Mouse (Mus musculus) CH12.LX (cell line): ENCODE measurements around the gene Olfr1224-ps1. TPM values are rescaled to one million over a fixed set of nuclear protein-coding genes. Genes with fewer than 3 reads are reported as not detected.
"Not testable (repeated sequence)": the region's sequence is repeated elsewhere in the genome, so short reads cannot be mapped to it uniquely, and the experiment has no call there.

Experiments
- DNase-seq: peaks from one replicate; pipeline ENCODE4 v3.0.0-alpha.2; 2013; ENCODE audit errors: extremely low read depth
- H3K27ac ChIP-seq: 2 replicates; pipeline ENCODE4 v1.5.1; 2012; ENCODE audit warnings: low read depth, mild to moderate bottlenecking, control low read depth, moderate library complexity; ENCODE audit not compliant: insufficient read depth
- H3K27me3 ChIP-seq: replicated peaks from 2 replicates; pipeline ENCODE3; 2012; ENCODE audit warnings: inconsistent platforms
- H3K36me3 ChIP-seq, 2 experiments: replicated peaks in 1 of 2; 2 replicates each; pipeline versions ENCODE3 to v1.6.1; 2012; ENCODE audit warnings: inconsistent platforms in 1 of 2, low read length in 1 of 2, mild to moderate bottlenecking in 1 of 2, mixed read lengths in 1 of 2, moderate library complexity in 1 of 2; ENCODE audit not compliant: control insufficient read depth in 1 of 2, insufficient read depth in 1 of 2
- H3K4me1 ChIP-seq, 2 experiments: 2 replicates each; pipeline ENCODE4 v1.6.1; 2012; ENCODE audit warnings: inconsistent platforms in 1 of 2, moderate library complexity in 1 of 2; ENCODE audit not compliant: insufficient read depth in 2 of 2, control insufficient read depth in 1 of 2
- H3K4me2 ChIP-seq: 2 replicates; pipeline ENCODE4 v1.6.1; 2012; ENCODE audit warnings: low read depth, mild to moderate bottlenecking, control low read depth; ENCODE audit not compliant: poor library complexity, insufficient read depth, severe bottlenecking
- H3K4me3 ChIP-seq, 3 experiments: fragments of 150-350 bp in 1 of 3; sonication (generic) in 1 of 3; replicated peaks in 1 of 3; 2 replicates each; pipeline versions ENCODE3 to v1.5.1; 2011 to 2012; ENCODE audit warnings: low read depth in 2 of 3, low read length in 2 of 3, mild to moderate bottlenecking in 2 of 3, moderate library complexity in 2 of 3, control low read depth in 1 of 3, improper control_type of control experiment in 1 of 3, inconsistent platforms in 1 of 3, mixed read lengths in 1 of 3; ENCODE audit not compliant: poor library complexity in 1 of 3
- H3K79me2 ChIP-seq: replicated peaks from 2 replicates; pipeline ENCODE4 v1.6.1; 2012; ENCODE audit warnings: mild to moderate bottlenecking, moderate library complexity; ENCODE audit not compliant: control insufficient read depth, poor library complexity, insufficient read depth, severe bottlenecking; ENCODE audit errors: extremely low read depth
- H3K9ac ChIP-seq: 2 replicates; pipeline ENCODE4 v1.6.1; 2012; ENCODE audit warnings: low read depth, mild to moderate bottlenecking, control low read depth, moderate library complexity; ENCODE audit not compliant: insufficient read depth
- H3K9me3 ChIP-seq: replicated peaks from 2 replicates; pipeline ENCODE3; 2012; ENCODE audit warnings: low read length, inconsistent platforms, mixed read lengths
- BHLHE40 ChIP-seq: IDR thresholded peaks from 2 replicates; pipeline ENCODE4 v1.6.1; 2011; ENCODE audit warnings: mild to moderate bottlenecking, low read depth, low read length, improper control_type of control experiment
- CHD2 ChIP-seq: IDR thresholded peaks from 2 replicates; pipeline ENCODE4 v1.6.1; 2011; ENCODE audit warnings: low read length, improper control_type of control experiment
- GABPA ChIP-seq: IDR thresholded peaks from 2 replicates; pipeline ENCODE4 v1.6.1; 2012; ENCODE audit warnings: low read depth, low read length, improper control_type of control experiment, inconsistent platforms; ENCODE audit not compliant: insufficient replicate concordance
- HCFC1 ChIP-seq: IDR thresholded peaks from 2 replicates; pipeline ENCODE4 v1.6.1; 2012; ENCODE audit warnings: low read depth, mild to moderate bottlenecking, inconsistent platforms, low read length, improper control_type of control experiment
- JUND ChIP-seq: conservative IDR thresholded peaks from 2 replicates; pipeline ENCODE4 v1.6.1; 2011; ENCODE audit warnings: low read depth, low read length, improper control_type of control experiment
- MXI1 ChIP-seq: IDR thresholded peaks from 2 replicates; pipeline ENCODE4 v1.6.1; 2011; ENCODE audit warnings: mild to moderate bottlenecking, low read depth, low read length, improper control_type of control experiment
- MYC ChIP-seq: IDR thresholded peaks from 2 replicates; pipeline ENCODE4 v1.6.1; 2011; ENCODE audit warnings: low read depth, mild to moderate bottlenecking, improper control_type of control experiment, low read length
- NELFE ChIP-seq: IDR thresholded peaks from 2 replicates; pipeline ENCODE4 v1.6.1; 2011; ENCODE audit warnings: low read depth, low read length, improper control_type of control experiment
- PAX5 ChIP-seq: IDR thresholded peaks from 2 replicates; pipeline ENCODE4 v1.6.1; 2012; ENCODE audit warnings: low read length, inconsistent platforms, mixed read lengths
- RCOR1 ChIP-seq: conservative IDR thresholded peaks from 2 replicates; pipeline ENCODE4 v1.6.1; 2012; ENCODE audit warnings: low read depth, mild to moderate bottlenecking, inconsistent platforms, low read length, improper control_type of control experiment
- SMC3 ChIP-seq: IDR thresholded peaks from 2 replicates; pipeline ENCODE4 v1.6.1; 2011; ENCODE audit warnings: low read depth, low read length, improper control_type of control experiment
- TBP ChIP-seq: conservative IDR thresholded peaks from 2 replicates; pipeline ENCODE4 v1.6.1; 2011; ENCODE audit warnings: low read depth, low read length, improper control_type of control experiment
- UBTF ChIP-seq: IDR thresholded peaks from 2 replicates; pipeline ENCODE4 v1.6.1; 2012; ENCODE audit warnings: low read depth, mild to moderate bottlenecking, inconsistent platforms, low read length, improper control_type of control experiment, moderate library complexity
- USF1 ChIP-seq: IDR thresholded peaks from 2 replicates; pipeline ENCODE4 v1.6.1; 2014; ENCODE audit warnings: low read depth, mild to moderate bottlenecking, inconsistent platforms, low read length, improper control_type of control experiment
- USF2 ChIP-seq: conservative IDR thresholded peaks from 2 replicates; pipeline ENCODE4 v1.6.1; 2011; ENCODE audit warnings: low read depth, low read length, improper control_type of control experiment
- ZKSCAN1 ChIP-seq: IDR thresholded peaks from 2 replicates; pipeline ENCODE4 v1.6.1; 2012; ENCODE audit warnings: low read depth, inconsistent platforms, low read length, improper control_type of control experiment, borderline replicate concordance
- ZMIZ1 ChIP-seq: IDR thresholded peaks from 2 replicates; pipeline ENCODE4 v1.6.1; 2012; ENCODE audit warnings: low read depth, mild to moderate bottlenecking, inconsistent platforms, low read length, improper control_type of control experiment
- ZNF384 ChIP-seq: IDR thresholded peaks from 2 replicates; pipeline ENCODE4 v1.6.1; 2012; ENCODE audit warnings: low read depth, low read length, improper control_type of control experiment, inconsistent platforms
- dilution Hi-C: fragments of 300-500 bp; cut with MboI; formaldehyde crosslinking; loops from 2 replicates; pipeline ENCODE4 v1.14.3; 2020; ENCODE audit warnings: low sequenced_read_pairs; ENCODE audit not compliant: extremely low pct_unique_long_range_greater_than_20kb, extremely low pct_ligation_motif_present
- in situ Hi-C: fragments of 300-500 bp; cut with MboI; formaldehyde crosslinking; loops from 3 replicates; pipeline ENCODE4 v1.14.3; 2019; ENCODE audit warnings: low sequenced_read_pairs, low pct_ligation_motif_present, low pct_unique_long_range_greater_than_20kb, mixed read lengths
- polyA plus RNA-seq: library from polyadenylated mRNA; unstranded; fragments of >175 nt; gene quantifications from 2 replicates; pipeline ENCODE4 v1.2.1, GENCODE M21; 2012; ENCODE audit warnings: low read depth; ENCODE audit not compliant: insufficient read length
- total RNA-seq, 2 experiments: library from RNA; depleted of rRNA; stranded (reverse); fragments of 300-350 nt in 1 of 2; fragments of >200 nt in 1 of 2; gene quantifications; 2 replicates each; pipeline ENCODE4 v1.2.3; 2012 to 2014

Olfr1224-ps1 gene
- total and polyA plus RNA-seq, 3 experiments = not detected

DNA sequence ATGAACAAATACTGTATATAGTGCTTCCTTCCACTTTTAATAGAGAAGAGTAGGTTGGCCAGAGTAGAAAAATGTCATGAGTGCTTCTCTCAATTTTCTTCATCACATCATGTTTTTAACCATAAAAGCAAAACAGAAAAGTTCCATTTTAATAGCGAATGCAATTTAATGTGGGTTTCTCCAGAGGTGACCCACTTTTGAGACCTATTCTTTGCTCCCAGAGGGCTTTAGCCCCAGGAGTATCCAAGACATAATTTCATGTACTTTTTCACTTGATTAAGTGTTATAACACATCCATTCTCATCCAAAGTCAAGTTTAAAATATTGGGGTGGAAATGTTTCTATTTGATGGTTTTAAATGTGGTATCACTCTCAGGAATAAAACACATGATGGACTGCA is 10.7 kb upstream of the Olfr1224-ps1 start, which contains the start of gene Olfr1225:
Gene Olfr1225 (minus strand): TSS at position 101 of the 400 bp plus-strand sequence.
- Histone ChIP-seq H3K9ac (no peak within 1 kb of the TSS), H3K4me2 (no peak within 1 kb of the TSS), H3K4me1 (no peaks in the 10 kb centered on the region), H3K27me3 (no peaks in the 10 kb centered on the region)
- in situ Hi-C loops (no loop called here), dilution Hi-C loops (no loop called here)
- TF ChIP-seq JUND (no peak), PAX5 (no peak), ZKSCAN1 (no peak), MYC (no peak), SMC3 (no peak), USF2 (no peak), HCFC1 (no peak), NELFE (no peak), ZNF384 (no peak), USF1 (no peak), MXI1 (no peak), BHLHE40 (no peak), ZMIZ1 (no peak), CHD2 (no peak), UBTF (no peak), GABPA (no peak), TBP (no peak), RCOR1 (no peak)
- TF ChIP-seq, all 38 proteins: peak for 0
- Histone ChIP-seq H3K36me3 (no peaks in the 10 kb centered on the region), H3K79me2 (no peaks in the 10 kb centered on the region), H3K4me3 (no peak within 1 kb of the TSS), H3K27ac (no peak within 1 kb of the TSS), H3K9me3 (peaks cover 11% of the 10 kb centered on the region)
- DNase-seq = no peak

DNA sequence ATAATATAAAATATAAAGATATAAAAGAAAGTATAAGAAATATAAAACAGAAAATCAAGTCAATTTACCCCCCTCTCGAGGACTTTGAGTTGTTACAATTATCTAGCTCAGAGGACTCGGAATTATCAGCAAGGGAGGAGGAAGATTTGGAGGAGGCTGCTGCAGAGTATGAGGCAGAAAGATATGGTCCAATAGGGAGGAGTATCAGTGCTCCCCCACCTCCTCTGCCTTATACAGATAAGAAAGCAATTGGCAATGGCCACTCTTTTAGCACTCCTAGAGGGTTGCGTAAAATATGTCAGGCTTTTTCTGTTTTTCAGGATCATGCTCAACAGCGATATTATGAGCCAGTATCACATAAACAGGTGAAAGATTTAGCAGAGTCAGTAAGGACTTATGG is 820 bp upstream of the Olfr1224-ps1 start:
- H3K4me1 ChIP-seq, dilution Hi-C loops, H3K9ac ChIP-seq, H3K27me3 ChIP-seq, H3K4me2 ChIP-seq, H3K36me3 ChIP-seq, DNase-seq, H3K79me2 ChIP-seq, H3K4me3 ChIP-seq, in situ Hi-C loops, H3K27ac ChIP-seq: not testable (repeated sequence)
- peaks cover 13% of the 10 kb centered on the region for H3K9me3 ChIP-seq
